Mouse (Mus musculus): ENCODE measurements around the gene Galr3. TPM values are rescaled to one million over a fixed set of nuclear protein-coding genes. Genes with fewer than 3 reads are reported as not detected.

The Galr3 gene
- polyA plus RNA-seq, 1 experiment from 2014 or later = not detected

- Histone ChIP-seq H3K9ac (peak overlapping the region; percentile 69), H3K4me1 (replicated peaks) (peaks cover 49% of the 10 kb centered on the region), H3K4me2 (peak overlapping the region; percentile 86), H3K27me3 (peaks cover 50% of the 10 kb centered on the region), H3K9me3 (no peaks in the 10 kb centered on the region), H3K36me3 (no peaks in the 10 kb centered on the region), H3K4me3 (peak overlapping the region; percentile 55), H3K27ac (replicated peaks) (0 out of 2 replicates have a peak overlapping the region, but pooled peaks have one; percentile 23)
- under 1% methylated on average over 103 of the region's 105 CpGs for WGBS
- peak; percentile 27; the same call in 1 of the 2 replicates for ATAC-seq (ENCODE audit: low read depth)
These were observed 1.2 kb downstream of the Galr3 start for GRCm38 (mm10) chr15:79042721-79043491.

DNA sequence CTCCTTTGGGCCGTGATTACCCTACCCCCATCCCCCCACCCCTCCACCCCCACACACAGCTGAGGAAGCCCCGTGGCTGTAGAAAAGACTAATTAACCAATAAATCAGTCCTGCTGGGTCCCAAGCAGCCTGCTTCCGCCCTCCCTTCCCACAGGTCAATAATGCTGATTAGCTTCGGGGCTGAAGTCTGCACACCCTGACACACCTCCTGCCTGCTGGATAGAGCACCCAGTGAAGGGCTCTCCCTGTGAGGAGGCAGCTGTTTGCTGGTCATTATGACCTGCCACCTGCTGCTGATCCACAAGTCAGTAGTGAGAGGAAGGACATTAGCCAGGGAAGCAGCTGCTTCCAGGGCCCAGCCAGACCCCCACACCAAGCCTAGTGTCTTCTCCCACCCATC lies 3.2 kb downstream of the Galr3 start:
- no peak overlapping the region for H3K4me2 ChIP-seq

DNA sequence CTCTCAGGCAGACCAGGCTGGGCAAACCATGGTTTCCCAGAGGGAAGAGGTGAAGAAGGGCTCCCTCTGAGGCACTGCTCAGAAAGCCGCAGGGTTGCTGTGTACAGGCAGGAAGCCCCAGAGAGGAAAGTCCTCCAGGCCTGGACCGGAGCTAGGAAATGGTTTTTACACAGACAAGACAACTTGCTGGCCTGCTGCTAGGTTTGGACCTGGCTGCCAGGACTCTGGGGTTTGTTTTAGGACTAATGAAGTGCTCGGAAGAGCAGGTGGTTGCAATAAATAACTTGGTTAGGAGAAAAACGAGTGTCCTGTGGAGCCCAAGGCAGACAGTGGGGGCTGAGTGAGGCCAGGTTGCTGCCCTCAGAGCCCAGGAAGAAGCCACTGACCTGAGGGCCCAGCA lies 6.5 kb downstream of the Galr3 start:
- H3K36me3 ChIP-seq = peaks cover 16% of the 10 kb centered on the region
- ATAC-seq (ENCODE audit: low read depth) = no peak
- H3K27ac ChIP-seq (replicated peaks) = no peak overlapping the region
- WGBS = 49% methylated on average over 4 of the region's 4 CpGs
- H3K4me1 ChIP-seq (replicated peaks) = peaks cover 26% of the 10 kb centered on the region
- H3K9ac ChIP-seq = no peak overlapping the region
- H3K9me3 ChIP-seq = no peaks in the 10 kb centered on the region
- peaks cover 9% of the 10 kb centered on the region for H3K27me3 ChIP-seq
- H3K4me2 ChIP-seq = no peak overlapping the region
- no peak overlapping the region for H3K4me3 ChIP-seq

More for the DNA sequence above, 3.2 kb downstream of the Galr3 start:
- Histone ChIP-seq H3K9ac (no peak overlapping the region; the same call in 1 of the 2 replicates), H3K4me3 (no peak overlapping the region), H3K36me3 (no peaks in the 10 kb centered on the region), H3K9me3 (no peaks in the 10 kb centered on the region), H3K4me1 (replicated peaks) (peaks cover 35% of the 10 kb centered on the region), H3K27ac (replicated peaks) (0 out of 2 replicates have a peak overlapping the region, but pooled peaks have one; percentile 15), H3K27me3 (peaks cover 40% of the 10 kb centered on the region)
- ATAC-seq (ENCODE audit: low read depth) = peak; percentile 62
- 1% methylated on average over 4 of the region's 4 CpGs for WGBS

DNA sequence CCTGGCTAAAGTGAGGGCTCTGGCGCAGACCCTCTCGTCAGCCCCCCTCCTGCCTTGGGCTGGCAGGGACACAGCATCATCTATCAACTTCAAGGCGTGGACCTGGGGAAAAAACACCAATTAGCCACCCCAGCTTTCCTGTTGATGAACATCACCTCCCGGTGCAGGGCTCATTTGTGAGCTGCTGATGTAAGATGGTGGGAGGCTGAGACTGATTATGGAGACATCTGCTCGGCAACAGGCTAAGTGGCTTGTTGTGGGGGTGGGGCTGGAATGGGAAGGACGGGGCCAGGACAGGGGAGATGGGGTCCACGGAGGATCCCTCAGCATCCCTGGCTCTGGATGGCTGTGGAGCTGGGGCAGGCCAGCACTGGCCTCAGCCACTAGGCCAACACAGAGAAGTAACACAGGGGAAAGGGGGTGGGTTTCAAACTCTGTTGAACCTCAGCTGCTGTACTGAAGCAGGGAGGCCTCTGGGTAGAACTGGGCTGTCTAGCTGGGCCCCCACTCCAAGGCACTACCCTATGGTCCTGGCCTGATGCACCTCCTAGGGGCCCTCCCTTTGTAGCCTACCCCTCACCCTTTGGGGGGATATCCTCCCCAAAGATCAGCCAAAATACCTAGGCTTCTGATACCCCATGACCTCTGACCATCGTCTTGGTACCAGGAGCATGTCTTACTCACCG lies 8.6 kb downstream of the Galr3 start:
- Histone ChIP-seq H3K4me2 (no peak overlapping the region), H3K27me3 (no peaks in the 10 kb centered on the region), H3K36me3 (peaks cover 37% of the 10 kb centered on the region), H3K9me3 (no peaks in the 10 kb centered on the region), H3K9ac (peak overlapping the region; percentile 18; the same call in 1 of the 2 replicates), H3K4me1 (replicated peaks) (peaks cover 10% of the 10 kb centered on the region), H3K4me3 (no peak overlapping the region), H3K27ac (replicated peaks) (no peak overlapping the region)
- 43% methylated on average over 9 of the region's 9 CpGs for WGBS
- no peak for ATAC-seq (ENCODE audit: low read depth)

DNA sequence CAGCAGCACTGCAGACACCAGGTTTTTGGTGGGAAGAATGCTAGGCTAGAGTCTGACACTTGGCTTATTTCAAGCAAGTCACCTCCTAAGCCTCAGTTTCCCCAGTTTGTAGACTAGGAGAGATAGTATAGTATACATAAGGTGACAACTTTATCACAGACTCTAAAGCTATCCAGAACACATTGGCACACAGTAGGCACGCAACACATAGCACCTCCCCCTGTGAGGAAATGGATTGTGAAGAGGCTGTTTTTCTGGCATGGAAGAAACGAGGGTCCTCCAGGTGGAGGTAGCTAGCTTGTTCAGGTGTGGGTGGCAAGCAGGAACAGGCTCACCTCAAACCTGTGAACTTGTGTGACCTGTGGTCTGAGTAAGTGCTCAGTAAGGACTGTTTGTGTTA lies 9.3 kb downstream of the Galr3 start:
- no peak for ATAC-seq (ENCODE audit: low read depth)
- Histone ChIP-seq H3K27me3 (no peaks in the 10 kb centered on the region), H3K27ac (replicated peaks) (no peak overlapping the region), H3K9me3 (no peaks in the 10 kb centered on the region), H3K4me3 (no peak overlapping the region), H3K36me3 (peaks cover 44% of the 10 kb centered on the region), H3K4me1 (replicated peaks) (peaks cover 10% of the 10 kb centered on the region), H3K4me2 (no peak overlapping the region), H3K9ac (no peak overlapping the region)
- WGBS = 85% methylated on average over 2 of the region's 2 CpGs

DNA sequence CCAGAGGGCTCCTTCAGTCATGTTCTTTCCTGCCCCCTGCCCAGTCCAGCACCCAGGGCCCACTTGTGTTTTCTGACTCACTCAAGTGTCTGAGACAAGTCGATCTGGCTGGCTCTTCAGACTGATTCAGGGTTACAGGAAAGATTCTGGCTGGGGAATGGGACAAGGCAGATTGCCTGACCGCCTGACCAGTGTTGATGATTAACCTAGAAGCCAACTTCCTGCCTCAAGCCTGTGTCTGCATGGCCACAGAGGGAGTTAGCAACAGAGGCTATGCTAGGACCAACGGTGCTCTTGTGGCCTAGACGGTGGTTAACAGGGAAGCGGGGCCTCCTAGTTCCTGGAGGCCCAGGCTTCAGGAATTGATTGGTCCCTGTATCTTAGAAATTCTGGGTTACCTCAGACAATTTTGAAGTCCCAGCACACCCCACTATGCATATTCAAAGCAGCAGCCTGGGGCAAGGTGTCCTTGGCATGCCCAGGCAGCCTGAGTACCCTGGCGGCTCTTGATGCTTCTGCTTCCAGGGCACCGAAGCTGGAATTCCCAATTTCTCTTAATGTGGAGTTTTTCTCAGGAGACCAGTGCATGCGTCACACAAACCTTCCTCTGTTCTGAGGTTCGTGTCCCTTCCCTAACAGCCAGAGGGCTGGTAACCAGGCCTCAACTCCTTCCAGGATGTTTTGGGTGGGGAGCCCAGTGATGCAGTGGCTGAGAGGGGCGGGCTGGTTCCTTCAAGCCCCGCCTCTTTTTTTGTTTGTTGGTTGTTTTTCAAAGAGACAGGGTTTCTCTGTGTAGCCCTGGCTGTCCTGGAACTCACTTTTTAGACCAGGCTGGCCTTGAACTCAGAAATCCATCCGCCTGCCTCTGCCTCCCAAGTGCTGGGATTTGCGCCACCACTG lies 10.0 kb downstream of the Galr3 start:
- H3K9ac ChIP-seq = no peak overlapping the region

GRCm38 (mm10) chr15:79052366-79052765 lies 10.7 kb downstream of the Galr3 start:
- Histone ChIP-seq H3K27me3 (no peaks in the 10 kb centered on the region), H3K9me3 (no peaks in the 10 kb centered on the region), H3K36me3 (peaks cover 58% of the 10 kb centered on the region), H3K27ac (replicated peaks) (no peak overlapping the region), H3K4me1 (replicated peaks) (peaks cover 10% of the 10 kb centered on the region), H3K4me3 (no peak overlapping the region), H3K9ac (no peak overlapping the region), H3K4me2 (no peak overlapping the region)
- 79% methylated on average over 2 of the region's 2 CpGs for WGBS
- no peak for ATAC-seq (ENCODE audit: low read depth)

More for the DNA sequence above, 10.0 kb downstream of the Galr3 start:
- H3K27ac ChIP-seq (replicated peaks) = no peak overlapping the region
- H3K4me3 ChIP-seq = no peak overlapping the region
- no peaks in the 10 kb centered on the region for H3K9me3 ChIP-seq
- 68% methylated on average over 13 of the region's 13 CpGs for WGBS
- H3K27me3 ChIP-seq = no peaks in the 10 kb centered on the region
- H3K4me2 ChIP-seq = no peak overlapping the region
- no peak for ATAC-seq (ENCODE audit: low read depth)
- peaks cover 51% of the 10 kb centered on the region for H3K36me3 ChIP-seq
- peaks cover 10% of the 10 kb centered on the region for H3K4me1 ChIP-seq (replicated peaks)

- Histone ChIP-seq H3K36me3 (peaks cover 95% of the 10 kb centered on the region), H3K9me3 (no peaks in the 10 kb centered on the region), H3K4me2 (no peak overlapping the region), H3K4me3 (no peak overlapping the region), H3K27me3 (no peaks in the 10 kb centered on the region), H3K4me1 (replicated peaks) (peaks cover 13% of the 10 kb centered on the region), H3K9ac (no peak overlapping the region), H3K27ac (replicated peaks) (no peak overlapping the region)
- no peak for ATAC-seq (ENCODE audit: low read depth)
- 85% methylated on average over 7 of the region's 7 CpGs for WGBS
These were observed 14.9 kb downstream of the Galr3 start for GRCm38 (mm10) chr15:79056601-79057000.

DNA sequence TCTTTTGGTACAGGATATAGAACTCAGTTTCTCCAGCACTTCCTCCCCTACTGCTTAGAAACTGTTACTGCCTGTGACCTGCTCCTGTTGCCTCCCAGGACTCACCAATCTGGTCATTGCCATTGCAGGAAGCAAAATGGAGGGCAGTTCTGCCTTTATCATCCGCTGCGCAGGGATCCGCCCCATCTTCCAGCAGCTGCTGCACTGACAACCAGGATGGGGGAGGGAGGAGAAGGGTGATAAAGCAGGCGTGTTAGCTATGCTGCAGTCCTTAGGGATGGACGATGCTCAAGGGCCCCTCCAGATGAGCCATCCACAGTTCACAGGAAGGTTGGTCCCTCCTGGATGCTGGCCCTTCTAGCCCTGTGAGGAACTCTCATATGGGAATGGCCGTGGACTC lies 16.2 kb downstream of the Galr3 start:
- H3K27ac ChIP-seq (replicated peaks) = no peak overlapping the region
- no peak overlapping the region for H3K4me3 ChIP-seq
- H3K36me3 ChIP-seq = peaks cover 83% of the 10 kb centered on the region
- H3K9ac ChIP-seq = no peak overlapping the region
- no peaks in the 10 kb centered on the region for H3K9me3 ChIP-seq
- no peak overlapping the region for H3K4me2 ChIP-seq
- H3K4me1 ChIP-seq (replicated peaks) = peaks cover 20% of the 10 kb centered on the region
- no peak for ATAC-seq (ENCODE audit: low read depth)
- H3K27me3 ChIP-seq = no peaks in the 10 kb centered on the region
- WGBS = 81% methylated on average over 6 of the region's 6 CpGs

DNA sequence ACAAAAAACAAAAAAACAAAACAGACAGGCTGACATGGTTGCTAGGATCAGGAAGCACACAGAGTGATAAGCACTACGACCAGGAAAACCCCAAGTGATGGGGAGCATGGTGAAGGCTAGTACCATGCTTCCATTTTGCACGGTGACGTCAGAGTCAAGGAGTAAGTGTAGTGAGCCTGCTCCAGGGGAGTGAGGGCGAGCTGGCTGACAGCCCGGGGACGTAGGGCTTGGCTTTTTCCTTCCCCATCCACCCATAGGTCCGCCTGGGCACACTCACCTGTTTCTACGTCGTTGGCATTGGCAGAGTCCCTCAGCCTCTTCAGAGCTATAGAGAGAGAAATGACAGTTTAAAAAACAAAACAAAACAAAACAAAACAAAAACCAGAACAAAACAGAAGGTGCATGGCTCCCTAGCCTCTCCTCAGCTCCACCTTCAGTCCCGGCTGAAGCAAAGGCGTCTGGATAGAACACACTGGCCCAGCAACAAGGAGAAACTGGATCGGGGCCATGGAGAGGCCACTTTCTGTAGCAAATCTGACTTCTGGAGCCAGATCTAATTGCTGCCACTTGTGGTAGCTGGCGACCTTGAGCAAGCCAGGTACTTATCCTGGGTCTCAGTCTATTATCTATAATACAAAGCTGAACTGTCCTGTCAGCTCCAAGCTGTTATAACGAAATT lies 19.3 kb downstream of the Galr3 start:
- H3K27me3 ChIP-seq = no peaks in the 10 kb centered on the region
- peak overlapping the region; percentile 84; the same call in 1 of the 2 replicates for H3K4me2 ChIP-seq
- no peak overlapping the region for H3K27ac ChIP-seq (replicated peaks)
- H3K4me3 ChIP-seq = no peak overlapping the region
- 87% methylated on average over 14 of the region's 14 CpGs for WGBS
- ATAC-seq (ENCODE audit: low read depth) = no peak
- H3K36me3 ChIP-seq = peaks cover 51% of the 10 kb centered on the region
- no peaks in the 10 kb centered on the region for H3K9me3 ChIP-seq
- peaks cover 25% of the 10 kb centered on the region for H3K4me1 ChIP-seq (replicated peaks)
- 0 out of 2 replicates have a peak overlapping the region, but pooled peaks have one; percentile 23 for H3K9ac ChIP-seq

GRCm38 (mm10) chr15:79062376-79063159 lies 20.9 kb downstream of the Galr3 start, which contains the start of gene Ankrd54:
Ankrd54 (minus strand) TSS chr15:79062893.
- Histone ChIP-seq H3K27me3 (no peaks in the 10 kb centered on the region), H3K36me3 (peaks cover 36% of the 10 kb centered on the region), H3K4me3 (peak within 1 kb of the TSS; percentile 93), H3K27ac (replicated peaks) (peak within 1 kb of the TSS; percentile 86), H3K9me3 (no peaks in the 10 kb centered on the region), H3K9ac (peak within 1 kb of the TSS; percentile 84), H3K4me2 (peak within 1 kb of the TSS; percentile 84), H3K4me1 (replicated peaks) (peaks cover 25% of the 10 kb centered on the region)
- ATAC-seq (ENCODE audit: low read depth) = peak; percentile 100
- under 1% methylated on average over 80 of the region's 80 CpGs for WGBS

All from neural tube, embryonic 13.5 days (tissue).